Comparison of ENCODE assay signal across 11 mouse cellular contexts in genomic region chr5:137610056-137610455, GRCm38 (mm10). TPM values are rescaled to one million over a fixed set of nuclear protein-coding genes. Genes with fewer than 3 reads are reported as not detected.
DNase-seq lines count a peak whose midpoint lies in the region; ATAC-seq and TF ChIP-seq lines count a peak whose summit lies in the region.
"Had no signal": no experiment of that assay in that cellular context is flagged by ENCODE, and none has a peak within 500 bp of the region (broad histone marks: within the 10 kb centered on the region; RNA-seq: fewer than 3 reads in every experiment).

No protein-coding gene starts in this region.

- peak overlapping the region; percentile 21; the same call in 1 of the 2 replicates for H3K9ac ChIP-seq in forebrain, embryonic 13.5 days
- H3K9ac ChIP-seq in forebrain, embryonic 14.5 days (ENCODE audit: low read length), result no peak overlapping the region
- H3K9ac ChIP-seq in lung, embryonic 14.5 days, result peak overlapping the region; percentile 56
- H3K9ac ChIP-seq in heart, embryonic 16.5 days (ENCODE audit: low read length), result peak overlapping the region; percentile 72; the same call in 1 of the 2 replicates
- H3K9ac ChIP-seq in neural tube, embryonic 13.5 days, result 0 out of 2 replicates have a peak overlapping the region, but pooled peaks have one; percentile 47

- ATAC-seq in forebrain, embryonic 13.5 days, result no peak
- no peak for ATAC-seq in forebrain, embryonic 14.5 days
- no peak for ATAC-seq in lung, embryonic 14.5 days (ENCODE audit: insufficient read depth)
- no peak for ATAC-seq in heart, embryonic 16.5 days (replicated peaks; ENCODE audit: extremely low read depth, insufficient read depth, low FRiP score)
- ATAC-seq in neural tube, embryonic 13.5 days (ENCODE audit: low read depth), result no peak
- ATAC-seq: midbrain, embryonic 16.5 days had no signal

- H3K27ac ChIP-seq in forebrain, embryonic 13.5 days, result no peak overlapping the region
- no peak overlapping the region for H3K27ac ChIP-seq in forebrain, embryonic 14.5 days (ENCODE audit: low read depth, low read length)
- peak overlapping the region; percentile 96 for H3K27ac ChIP-seq in lung, embryonic 14.5 days (ENCODE audit: low read depth)
- peak overlapping the region; percentile 94 for H3K27ac ChIP-seq in heart, embryonic 16.5 days (ENCODE audit: low read length)
- H3K27ac ChIP-seq in neural tube, embryonic 13.5 days (replicated peaks), result no peak overlapping the region

- H3K4me1 ChIP-seq in forebrain, embryonic 13.5 days, result peaks cover 10% of the 10 kb centered on the region; the same call in 1 of the 2 replicates
- H3K4me1 ChIP-seq in forebrain, embryonic 14.5 days (ENCODE audit: control insufficient read depth, insufficient read depth, low read length), result no peaks in the 10 kb centered on the region
- peaks cover 35% of the 10 kb centered on the region for H3K4me1 ChIP-seq in lung, embryonic 14.5 days (ENCODE audit: insufficient read depth)
- H3K4me1 ChIP-seq in heart, embryonic 16.5 days (ENCODE audit: control insufficient read depth, insufficient read depth, low read length), result peaks cover 30% of the 10 kb centered on the region
- peaks cover 21% of the 10 kb centered on the region for H3K4me1 ChIP-seq in neural tube, embryonic 13.5 days (replicated peaks)

- no peaks in the 10 kb centered on the region for H3K36me3 ChIP-seq in forebrain, embryonic 13.5 days (ENCODE audit: poor library complexity, severe bottlenecking)
- H3K36me3 ChIP-seq in forebrain, embryonic 14.5 days (ENCODE audit: control insufficient read depth, insufficient read depth, low read length), result no peaks in the 10 kb centered on the region
- H3K36me3 ChIP-seq in lung, embryonic 14.5 days (ENCODE audit: insufficient read depth), result peaks cover 30% of the 10 kb centered on the region
- H3K36me3 ChIP-seq in heart, embryonic 16.5 days (ENCODE audit: control insufficient read depth, insufficient read depth), result peaks cover 8% of the 10 kb centered on the region
- no peaks in the 10 kb centered on the region for H3K36me3 ChIP-seq in neural tube, embryonic 13.5 days

- DNase-seq in forebrain, embryonic 14.5 days (ENCODE audit: low spot score), result no peak
- DNase-seq in lung, embryonic 14.5 days, result no peak
- DNase-seq in lung, postnatal 10 days, result no peak
- DNase-seq in cerebellum, adult 8-10 months, result no peak
- no peak for DNase-seq in layer of hippocampus, postnatal 36 days
- DNase-seq: B cell, adult 2 months; cerebellum, adult 9-10 months had no signal

- 78% methylated on average over 4 of the region's 4 CpGs for WGBS in forebrain, embryonic 13.5 days
- WGBS in forebrain, embryonic 14.5 days, result 77% methylated on average over 4 of the region's 4 CpGs
- 40% methylated on average over 4 of the region's 4 CpGs for WGBS in lung, embryonic 14.5 days
- 48% methylated on average over 4 of the region's 4 CpGs for WGBS in heart, embryonic 16.5 days
- 74% methylated on average over 4 of the region's 4 CpGs for WGBS in neural tube, embryonic 13.5 days

- no peaks in the 10 kb centered on the region for H3K9me3 ChIP-seq in forebrain, embryonic 13.5 days (replicated peaks)
- no peaks in the 10 kb centered on the region for H3K9me3 ChIP-seq in forebrain, embryonic 14.5 days (replicated peaks; ENCODE audit: control insufficient read depth, low read length)
- no peaks in the 10 kb centered on the region for H3K9me3 ChIP-seq in lung, embryonic 14.5 days (ENCODE audit: low read depth, low read length)
- no peaks in the 10 kb centered on the region for H3K9me3 ChIP-seq in heart, embryonic 16.5 days (replicated peaks; ENCODE audit: control insufficient read depth, low read length)
- no peaks in the 10 kb centered on the region for H3K9me3 ChIP-seq in neural tube, embryonic 13.5 days

- H3K4me3 ChIP-seq in forebrain, embryonic 13.5 days, result no peak overlapping the region
- no peak overlapping the region for H3K4me3 ChIP-seq in forebrain, embryonic 14.5 days (ENCODE audit: low read depth, low read length)
- H3K4me3 ChIP-seq in lung, embryonic 14.5 days (ENCODE audit: low read depth, low read length), result peak overlapping the region; percentile 42
- H3K4me3 ChIP-seq in heart, embryonic 16.5 days (ENCODE audit: low read length), result peak overlapping the region; percentile 36
- H3K4me3 ChIP-seq in neural tube, embryonic 13.5 days, result peak overlapping the region; percentile 10

- H3K27me3 ChIP-seq in forebrain, embryonic 13.5 days, result peaks cover 23% of the 10 kb centered on the region
- H3K27me3 ChIP-seq in forebrain, embryonic 14.5 days (replicated peaks; ENCODE audit: control insufficient read depth, insufficient read depth, low read length), result 0 out of 2 replicates have a peak, but pooled peaks cover 3% of the 10 kb centered on the region
- H3K27me3 ChIP-seq in lung, embryonic 14.5 days (ENCODE audit: insufficient read depth, low read length), result no peaks in the 10 kb centered on the region
- no peaks in the 10 kb centered on the region for H3K27me3 ChIP-seq in heart, embryonic 16.5 days (ENCODE audit: control insufficient read depth, insufficient read depth, low read length)
- H3K27me3 ChIP-seq in neural tube, embryonic 13.5 days, result peaks cover 21% of the 10 kb centered on the region

- H3K4me2 ChIP-seq in forebrain, embryonic 13.5 days, result no peak overlapping the region
- H3K4me2 ChIP-seq in forebrain, embryonic 14.5 days (ENCODE audit: low read length), result no peak overlapping the region; the same call in 1 of the 2 replicates
- H3K4me2 ChIP-seq in lung, embryonic 14.5 days, result peak overlapping the region; percentile 70
- H3K4me2 ChIP-seq in heart, embryonic 16.5 days (ENCODE audit: low read depth, low read length), result peak overlapping the region; percentile 63
- H3K4me2 ChIP-seq in neural tube, embryonic 13.5 days, result peak overlapping the region; percentile 37

- TF ChIP-seq CTCF in lung, embryonic 14.5 days (IDR thresholded peaks at IDR 0.05; ENCODE audit: low read depth), result no peak

RNA-seq across cellular contexts. Expression of gene Pcolce, which starts 3.5 kb away (rescaled TPM):
- polyA plus RNA-seq in forebrain, embryonic 13.5 days (2015; fragmentation: Nextera tagmentation; extraction: Ambion mirVana), result 6.9 and 7.1 TPM in 2 replicates
- 10.5 and 12.3 TPM in 2 replicates for polyA plus RNA-seq in forebrain, embryonic 14.5 days (2014; fragmentation: Nextera tagmentation; extraction: Ambion mirVana)
- polyA plus RNA-seq in lung, embryonic 14.5 days (2014; fragmentation: Nextera tagmentation; extraction: Ambion mirVana), result 130 and 148 TPM in 2 replicates
- polyA plus RNA-seq in heart, embryonic 16.5 days (2015; fragmentation: Nextera tagmentation; extraction: Ambion mirVana), result 121 and 129 TPM in 2 replicates
- polyA plus RNA-seq in neural tube, embryonic 13.5 days (2015; fragmentation: Nextera tagmentation; extraction: Ambion mirVana), result 40.6 and 42.7 TPM in 2 replicates
- total RNA-seq in layer of hippocampus, postnatal 36 days (2021), result 1 to 10 TPM; 8.4 to 8.8 TPM

RNA-seq across cellular contexts. Expression of gene Mospd3, which starts 9.2 kb away (rescaled TPM):
- 31.1 and 31.9 TPM in 2 replicates for polyA plus RNA-seq in forebrain, embryonic 13.5 days (2015; fragmentation: Nextera tagmentation; extraction: Ambion mirVana)
- polyA plus RNA-seq in forebrain, embryonic 14.5 days (2014; fragmentation: Nextera tagmentation; extraction: Ambion mirVana), result 44.4 and 58.4 TPM in 2 replicates
- polyA plus RNA-seq in lung, embryonic 14.5 days (2014; fragmentation: Nextera tagmentation; extraction: Ambion mirVana), result 33.9 and 37.8 TPM in 2 replicates
- 21.8 and 25.0 TPM in 2 replicates for polyA plus RNA-seq in heart, embryonic 16.5 days (2015; fragmentation: Nextera tagmentation; extraction: Ambion mirVana)
- polyA plus RNA-seq in neural tube, embryonic 13.5 days (2015; fragmentation: Nextera tagmentation; extraction: Ambion mirVana), result 50.0 and 58.1 TPM in 2 replicates
- 10 to 100 TPM; 26.0 to 27.4 TPM for total RNA-seq in layer of hippocampus, postnatal 36 days (2021)

RNA-seq across cellular contexts. Expression of gene Fbxo24, which starts 18.7 kb away (rescaled TPM):
- 0.14 and 0.22 TPM in 2 replicates for polyA plus RNA-seq in forebrain, embryonic 13.5 days (2015; fragmentation: Nextera tagmentation; extraction: Ambion mirVana)
- 0.10 TPM in 1 of 2 replicates, not detected in the other for polyA plus RNA-seq in forebrain, embryonic 14.5 days (2014; fragmentation: Nextera tagmentation; extraction: Ambion mirVana)
- polyA plus RNA-seq in lung, embryonic 14.5 days (2014; fragmentation: Nextera tagmentation; extraction: Ambion mirVana), result 0.19 TPM in 1 of 2 replicates, not detected in the other
- 0.12 and 0.39 TPM in 2 replicates for polyA plus RNA-seq in heart, embryonic 16.5 days (2015; fragmentation: Nextera tagmentation; extraction: Ambion mirVana)
- polyA plus RNA-seq in neural tube, embryonic 13.5 days (2015; fragmentation: Nextera tagmentation; extraction: Ambion mirVana), result 0.17 and 0.20 TPM in 2 replicates
- under 1 TPM; 0.18 to 0.77 TPM for total RNA-seq in layer of hippocampus, postnatal 36 days (2021)

RNA-seq across cellular contexts. Expression of gene Lrch4, which starts 18.9 kb away (rescaled TPM):
- 24.5 and 25.0 TPM in 2 replicates for polyA plus RNA-seq in forebrain, embryonic 13.5 days (2015; fragmentation: Nextera tagmentation; extraction: Ambion mirVana)
- 12.3 and 12.4 TPM in 2 replicates for polyA plus RNA-seq in forebrain, embryonic 14.5 days (2014; fragmentation: Nextera tagmentation; extraction: Ambion mirVana)
- polyA plus RNA-seq in lung, embryonic 14.5 days (2014; fragmentation: Nextera tagmentation; extraction: Ambion mirVana), result 32.1 and 40.5 TPM in 2 replicates
- polyA plus RNA-seq in heart, embryonic 16.5 days (2015; fragmentation: Nextera tagmentation; extraction: Ambion mirVana), result 24.8 and 31.1 TPM in 2 replicates
- polyA plus RNA-seq in neural tube, embryonic 13.5 days (2015; fragmentation: Nextera tagmentation; extraction: Ambion mirVana), result 23.8 and 24.5 TPM in 2 replicates
- 10 to 100 TPM; 21.8 to 25.3 TPM for total RNA-seq in layer of hippocampus, postnatal 36 days (2021)

RNA-seq across cellular contexts. Expression of gene Gm20605, which starts 18.9 kb away (rescaled TPM):
- polyA plus RNA-seq in forebrain, embryonic 13.5 days (2015; fragmentation: Nextera tagmentation; extraction: Ambion mirVana), result 7.3 and 10.8 TPM in 2 replicates
- polyA plus RNA-seq in forebrain, embryonic 14.5 days (2014; fragmentation: Nextera tagmentation; extraction: Ambion mirVana), result 4.6 and 6.6 TPM in 2 replicates
- polyA plus RNA-seq in lung, embryonic 14.5 days (2014; fragmentation: Nextera tagmentation; extraction: Ambion mirVana), result 9.2 and 11.7 TPM in 2 replicates
- 9.1 and 12.5 TPM in 2 replicates for polyA plus RNA-seq in heart, embryonic 16.5 days (2015; fragmentation: Nextera tagmentation; extraction: Ambion mirVana)
- polyA plus RNA-seq in neural tube, embryonic 13.5 days (2015; fragmentation: Nextera tagmentation; extraction: Ambion mirVana), result 6.7 and 7.9 TPM in 2 replicates
- total RNA-seq in layer of hippocampus, postnatal 36 days (2021), result 10 to 100 TPM; 18.6 to 23.9 TPM

Comparison
In these comparisons a context has a peak if more than half of its experiments do, and no peak if none do; other contexts are left out.
1. H3K27ac ChIP-seq: peak in lung, embryonic 14.5 days (single experiment) and heart, embryonic 16.5 days (single experiment); none in forebrain, embryonic 13.5 days (single experiment), forebrain, embryonic 14.5 days (single experiment) and neural tube, embryonic 13.5 days (single experiment).
2. H3K4me2 ChIP-seq: peak in lung, embryonic 14.5 days (single experiment), heart, embryonic 16.5 days (single experiment) and neural tube, embryonic 13.5 days (single experiment); none in forebrain, embryonic 13.5 days (single experiment) and forebrain, embryonic 14.5 days (single experiment).
3. H3K4me3 ChIP-seq: peak in lung, embryonic 14.5 days (single experiment), heart, embryonic 16.5 days (single experiment) and neural tube, embryonic 13.5 days (single experiment); none in forebrain, embryonic 13.5 days (single experiment) and forebrain, embryonic 14.5 days (single experiment).